Mouse (Mus musculus) cerebellum, adult 8-10 months (tissue): ENCODE measurements at regions not wholly inside any gene's neighbourhood (a gene's known extent, or its start where the extent isn't known, plus 50 kb on each side); places are given as distances from the start of the nearest gene placed in this dataset.

Source experiments
- DNase-seq: peaks from one replicate; pipeline ENCODE4 v3.0.0; 2022

- peak; percentile 25 for DNase-seq
Observed at GRCm38 (mm10) chr4:67673961-67674360, 846.6 kb downstream of the Tlr4 start.

GRCm38 (mm10) chr4:67677589-67677988, 850.2 kb downstream of the Tlr4 start:
- no peak for DNase-seq

DNA sequence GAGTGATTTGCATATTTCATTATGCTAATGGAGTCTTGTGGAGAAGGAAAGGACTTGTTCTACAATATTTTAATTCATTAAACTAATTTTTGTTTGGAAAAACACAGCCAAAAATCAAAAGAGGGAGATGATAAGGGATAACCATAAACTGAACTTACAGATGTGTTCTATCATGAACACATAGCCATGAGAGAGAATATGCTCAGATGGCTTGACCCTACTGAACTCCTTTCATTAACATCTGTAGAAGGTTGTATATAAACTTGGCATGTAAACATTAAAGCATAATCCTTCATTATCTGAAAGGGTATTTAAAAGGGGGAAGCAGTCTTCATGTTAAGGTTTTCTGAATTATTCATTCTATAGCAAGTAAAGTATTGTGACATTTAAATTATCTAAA, 871.1 kb downstream of the Tlr4 start:
- DNase-seq = no peak
